Mouse (Mus musculus) brain, embryonic 14.5 days (tissue): ENCODE data around the gene Klhl20. TPM values are rescaled to one million over a fixed set of nuclear protein-coding genes. Genes with fewer than 3 reads are reported as not detected.

Experiments
- DNase-seq: peaks from one replicate; pipeline ENCODE4 v3.0.0-alpha.2; 2011; ENCODE audit warnings: low read depth
- CTCF ChIP-seq: fragments of 200-500 bp; IDR thresholded peaks from 2 replicates; pipeline ENCODE4 v1.5.1; 2012; ENCODE audit warnings: inconsistent platforms, mild to moderate bottlenecking, moderate library complexity, borderline replicate concordance; ENCODE audit not compliant: insufficient read depth, insufficient read length; ENCODE audit errors: extremely low read depth
- POLR2A ChIP-seq: fragments of 200-500 bp; IDR thresholded peaks from 2 replicates; pipeline ENCODE4 v1.6.1; 2012; ENCODE audit warnings: mild to moderate bottlenecking, inconsistent platforms, borderline replicate concordance; ENCODE audit not compliant: poor library complexity, insufficient read depth, insufficient read length, severe bottlenecking; ENCODE audit errors: extremely low read depth
- polyA plus RNA-seq: library from polyadenylated mRNA; depleted of rRNA; stranded (reverse); fragments of >200 nt; gene quantifications from 2 replicates; pipeline ENCODE4 v1.2.3, GENCODE M21; 2012

Gene Klhl20
- polyA plus RNA-seq, 1 experiment = 20.3 TPM

DNA sequence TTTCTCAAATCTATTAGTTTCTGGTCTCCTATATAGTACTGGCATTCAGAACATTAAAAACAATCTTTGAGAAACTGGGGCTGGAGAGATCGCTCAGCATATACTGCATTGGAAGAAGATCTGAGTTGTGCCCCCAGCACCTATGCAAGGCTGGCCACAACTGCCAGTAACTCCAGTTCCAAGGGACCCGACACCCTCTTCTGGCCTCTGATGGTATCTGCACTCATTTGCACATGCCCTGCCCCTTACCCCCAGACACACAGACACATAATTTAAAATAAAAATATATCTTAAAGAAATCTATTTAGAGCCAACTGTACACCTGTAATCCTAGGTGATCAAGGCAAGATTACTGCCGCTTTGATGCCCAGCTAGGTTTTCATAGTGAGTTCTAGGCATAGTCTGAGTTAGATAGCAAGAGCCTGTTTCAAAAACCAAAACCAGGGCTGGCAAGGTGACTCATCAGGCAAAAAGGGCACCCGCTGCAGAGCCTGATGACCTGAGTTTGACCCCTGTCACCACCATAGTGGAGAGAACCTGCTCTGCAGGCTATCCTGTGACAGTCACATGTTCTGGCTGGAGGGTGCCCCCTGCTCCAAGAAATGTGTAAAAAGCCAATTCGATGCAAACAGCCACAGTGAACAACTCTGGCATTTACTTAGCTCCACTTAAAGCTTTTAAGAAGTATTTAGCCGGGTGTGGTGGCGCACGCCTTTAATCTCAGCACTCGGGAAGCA is 8.9 kb upstream of the Klhl20 start:
- DNase-seq = no peak
- TF ChIP-seq POLR2A (no peak), CTCF (peak; percentile 2; the same call in 1 of the 2 replicates)

- TF ChIP-seq CTCF = no peak
- TF ChIP-seq POLR2A = no peak
- no peak for DNase-seq
Measured at GRCm38 (mm10) chr1:161139496-161139895, 8.2 kb upstream of the Klhl20 start.

DNA sequence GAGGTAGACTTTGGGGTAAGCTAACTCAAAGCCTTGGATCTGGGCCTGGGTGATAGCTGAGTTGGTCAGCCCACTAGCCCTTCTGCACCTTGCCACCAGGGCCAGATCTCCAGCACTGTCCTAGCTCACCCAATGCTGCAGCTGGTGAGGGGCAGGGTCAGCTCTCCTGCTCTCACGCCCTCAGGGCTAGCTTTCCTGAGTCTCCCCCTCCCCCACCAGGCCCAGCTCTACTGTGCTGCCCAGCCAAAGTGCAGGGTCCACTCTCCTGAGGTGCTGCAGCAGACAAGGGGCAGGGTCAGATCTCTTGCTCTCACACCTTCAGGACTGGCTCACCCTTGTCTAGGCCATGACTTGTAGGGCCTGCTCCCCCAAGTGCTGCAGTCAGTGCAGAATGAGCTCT is 4.8 kb downstream of the Klhl20 start:
- TF ChIP-seq CTCF (no peak), POLR2A (no peak)

DNA sequence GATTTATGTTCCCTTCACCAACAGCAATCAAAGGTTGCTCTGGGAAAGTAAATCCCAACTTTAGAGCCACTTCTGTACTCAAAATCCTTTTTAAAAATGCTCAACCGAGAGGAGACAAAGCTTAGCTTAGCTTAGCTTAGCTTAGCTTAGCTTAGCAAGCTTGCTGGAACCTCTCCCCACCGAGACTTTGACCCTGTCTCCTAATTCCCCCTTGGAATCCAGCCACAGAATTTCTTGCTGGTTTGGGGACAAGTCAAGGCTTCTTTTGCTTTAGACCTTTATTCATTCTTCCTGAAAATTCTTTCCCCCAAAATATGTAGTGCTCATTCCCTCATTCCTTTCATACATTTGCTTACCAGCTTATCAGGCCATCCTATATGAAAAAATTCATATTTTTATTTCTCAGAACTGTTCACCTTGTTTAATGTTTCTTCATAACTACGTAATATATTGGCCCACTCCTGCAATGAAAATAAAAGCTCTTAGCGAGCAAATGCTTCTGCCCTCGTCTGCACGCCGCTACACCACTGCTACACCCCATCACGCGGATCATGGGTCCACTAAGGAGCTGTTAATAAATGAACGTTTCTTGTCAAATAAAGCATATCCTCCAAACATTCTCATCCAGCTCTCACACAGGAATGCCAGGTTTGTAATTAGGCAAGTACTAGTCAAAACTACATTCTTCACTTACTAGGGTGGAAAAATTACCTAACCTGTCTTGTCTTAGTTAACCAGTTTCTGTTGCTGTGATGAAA is 8.5 kb downstream of the Klhl20 start:
- TF ChIP-seq CTCF = no peak
- no peak for DNase-seq

More for the DNA sequence above, 4.8 kb downstream of the Klhl20 start:
- no peak for DNase-seq

- TF ChIP-seq CTCF (no peak), POLR2A (no peak)
- DNase-seq = no peak
Measured at GRCm38 (mm10) chr1:161114591-161114990, 16.7 kb downstream of the Klhl20 start.

GRCm38 (mm10) chr1:161109216-161109615 is 22.1 kb downstream of the Klhl20 start:
- DNase-seq = no peak
- TF ChIP-seq CTCF (no peak), POLR2A (no peak)

- TF ChIP-seq CTCF (no peak), POLR2A (no peak)
- no peak for DNase-seq
Measured at GRCm38 (mm10) chr1:161103842-161104241, 27.5 kb downstream of the Klhl20 start.

DNA sequence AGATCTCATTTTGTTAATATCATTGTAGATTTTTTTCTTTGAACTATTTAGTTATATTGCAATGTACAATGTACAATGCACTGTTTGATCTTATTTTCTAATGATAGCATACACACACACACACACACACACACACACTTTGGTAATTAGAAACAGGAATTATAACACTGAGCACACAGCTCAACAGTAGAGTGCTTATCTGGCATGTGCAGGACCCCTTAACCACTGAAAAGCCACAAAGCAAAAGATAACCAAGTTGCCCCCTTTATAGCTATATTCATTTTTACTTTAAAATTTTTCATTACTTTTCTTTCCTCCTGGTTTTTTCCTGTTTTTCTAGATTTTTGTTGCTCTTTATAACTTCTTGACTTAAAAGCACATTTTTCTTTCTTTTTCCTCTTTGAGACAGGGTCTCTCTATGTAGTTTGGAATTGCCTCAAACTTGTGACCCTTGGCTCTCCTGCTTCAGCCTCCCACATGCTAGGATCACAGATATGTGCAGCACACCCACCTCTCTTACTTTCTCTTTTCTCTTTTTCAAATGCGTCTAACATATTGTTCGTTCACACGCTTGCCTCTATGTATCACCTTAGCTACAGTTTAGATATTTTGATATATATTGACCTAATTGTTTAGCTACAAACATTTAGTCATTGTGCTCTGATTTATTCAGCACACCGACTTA is 31.4 kb downstream of the Klhl20 start:
- no peak for TF ChIP-seq POLR2A
- no peak for TF ChIP-seq CTCF
- no peak for DNase-seq

DNA sequence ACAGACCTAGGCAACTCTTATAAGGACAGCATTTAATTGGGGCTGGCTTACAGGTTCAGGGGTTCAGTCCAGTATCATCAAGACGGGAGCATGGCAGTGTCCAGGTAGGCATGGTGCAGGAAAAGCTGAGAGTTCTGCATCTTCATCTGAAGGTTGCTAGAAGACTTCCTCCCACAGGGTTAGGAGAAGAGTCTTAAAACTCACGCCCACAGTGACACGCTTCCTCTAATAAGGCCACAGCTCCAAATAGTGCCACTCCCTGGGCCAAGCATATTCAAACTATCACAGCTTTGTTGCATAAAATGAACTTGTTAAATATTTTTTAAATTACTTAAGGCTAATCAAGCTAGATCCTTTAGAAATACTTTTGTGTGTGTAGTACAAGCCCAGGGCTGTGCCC is 54.1 kb downstream of the Klhl20 start:
- DNase-seq = no peak
- TF ChIP-seq POLR2A (no peak), CTCF (no peak)

DNA sequence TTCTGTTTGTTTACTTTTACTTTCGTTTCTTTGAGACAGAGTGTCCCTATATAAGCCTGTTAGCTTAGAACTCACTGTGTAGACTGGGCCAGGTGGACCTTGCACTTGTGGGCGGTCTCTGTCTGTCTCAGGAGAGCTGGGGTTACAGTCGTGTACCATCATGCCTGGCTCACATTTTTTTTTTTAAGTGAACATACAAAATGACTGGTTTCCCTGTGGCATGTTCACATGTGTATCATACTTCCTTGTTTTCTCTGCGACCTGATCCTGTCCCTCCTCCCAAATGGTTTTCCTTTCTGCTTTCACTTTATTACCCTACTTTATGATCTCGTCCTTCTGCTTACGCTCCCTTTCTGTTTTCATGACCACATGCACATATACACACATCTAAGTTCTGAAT is 55.1 kb downstream of the Klhl20 start:
- no peak for DNase-seq
- TF ChIP-seq CTCF = no peak
- TF ChIP-seq POLR2A = no peak

- no peak for TF ChIP-seq CTCF
- TF ChIP-seq POLR2A = no peak
- no peak for DNase-seq
Measured at GRCm38 (mm10) chr1:161071272-161071620, 60.1 kb downstream of the Klhl20 start.
